Mouse (Mus musculus) heart, embryonic 16.5 days (tissue): Measurements from ENCODE around the gene Tulp3. TPM values are rescaled to one million over a fixed set of nuclear protein-coding genes. Genes with fewer than 3 reads are reported as not detected.

ENCODE experiments used
- ATAC-seq: fragments of 200-750 bp; cut with Nextera tagmentation; replicated peaks from 2 replicates; pipeline ENCODE4 v1.8.0; 2017; ENCODE audit warnings: moderate number of reproducible peaks; ENCODE audit not compliant: insufficient read depth, low FRiP score; ENCODE audit errors: extremely low read depth
- H3K27ac ChIP-seq: fragments of 300-500 bp; sonication (generic); 2 replicates; pipeline ENCODE4 v1.5.1; 2014; ENCODE audit warnings: mild to moderate bottlenecking, low read length, control low read depth, moderate library complexity
- H3K27me3 ChIP-seq: fragments of 300-500 bp; sonication (generic); 2 replicates; pipeline ENCODE4 v1.6.1; 2014; ENCODE audit warnings: low read length, mixed read lengths; ENCODE audit not compliant: control insufficient read depth, insufficient read depth
- H3K36me3 ChIP-seq: fragments of 300-500 bp; sonication (generic); 2 replicates; pipeline ENCODE4 v1.6.1; 2014; ENCODE audit not compliant: control insufficient read depth, insufficient read depth
- H3K4me1 ChIP-seq: fragments of 300-500 bp; sonication (generic); 2 replicates; pipeline ENCODE4 v1.6.1; 2014; ENCODE audit warnings: low read length, mixed read lengths; ENCODE audit not compliant: control insufficient read depth, insufficient read depth
- H3K4me2 ChIP-seq: fragments of 300-500 bp; sonication (generic); 2 replicates; pipeline ENCODE4 v1.6.1; 2014; ENCODE audit warnings: low read depth, mild to moderate bottlenecking, control low read depth, low read length
- H3K4me3 ChIP-seq: fragments of 300-500 bp; sonication (generic); 2 replicates; pipeline ENCODE4 v1.5.1; 2014; ENCODE audit warnings: mild to moderate bottlenecking, control low read depth, low read length
- H3K9ac ChIP-seq: fragments of 300-500 bp; sonication (generic); 2 replicates; pipeline ENCODE4 v1.6.1; 2014; ENCODE audit warnings: low read length, control low read depth
- H3K9me3 ChIP-seq: fragments of 300-500 bp; sonication (generic); replicated peaks from 2 replicates; pipeline ENCODE4 v1.6.1; 2016; ENCODE audit warnings: low read length; ENCODE audit not compliant: control insufficient read depth
- WGBS: fragments of 180-500 bp; shearing (Covaris S2); extraction: QIAGEN DNeasy Blood & Tissue Kit; methylation state at CpG from one replicate; pipeline ENCODE4 v1.1.7; 2014; 5-methylcytosine and 5-hydroxymethylcytosine counted together
- polyA plus RNA-seq: library from polyadenylated mRNA; unstranded; fragments of >200 nt; fragmentation: Nextera tagmentation; extraction: Ambion mirVana; gene quantifications from 2 replicates; pipeline ENCODE4 v1.2.1, GENCODE M21; 2015

The Tulp3 gene
- polyA plus RNA-seq, 1 experiment from 2014 or later, result 11.1 TPM

GRCm38 (mm10) chr6:128295876-128296749 is 59.5 kb downstream of the Tulp3 start:
- no peak overlapping the region for H3K4me2 ChIP-seq

GRCm38 (mm10) chr6:128291284-128291683 is 64.4 kb downstream of the Tulp3 start:
- Histone ChIP-seq H3K27me3 (no peaks in the 10 kb centered on the region), H3K4me1 (peaks cover 10% of the 10 kb centered on the region), H3K4me3 (no peak overlapping the region), H3K36me3 (no peaks in the 10 kb centered on the region), H3K9me3 (no peaks in the 10 kb centered on the region), H3K9ac (no peak overlapping the region), H3K4me2 (no peak overlapping the region), H3K27ac (no peak overlapping the region)
- ATAC-seq, result no peak
- WGBS, result 71% methylated on average over 5 of the region's 5 CpGs

More at GRCm38 (mm10) chr6:128295876-128296749, 59.5 kb downstream of the Tulp3 start:
- Histone ChIP-seq H3K36me3 (no peaks in the 10 kb centered on the region), H3K4me1 (peaks cover 18% of the 10 kb centered on the region), H3K9me3 (no peaks in the 10 kb centered on the region), H3K27ac (peak overlapping the region; percentile 43), H3K4me3 (no peak overlapping the region), H3K27me3 (peaks cover 14% of the 10 kb centered on the region; the same call in 1 of the 2 replicates), H3K9ac (no peak overlapping the region)
- ATAC-seq, result peak; percentile 42; the same call in 1 of the 2 replicates
- 27% methylated on average over 6 of the region's 6 CpGs for WGBS

- Histone ChIP-seq H3K4me1 (peaks cover 11% of the 10 kb centered on the region), H3K27me3 (no peaks in the 10 kb centered on the region), H3K27ac (no peak overlapping the region), H3K4me2 (no peak overlapping the region), H3K9ac (no peak overlapping the region), H3K36me3 (no peaks in the 10 kb centered on the region), H3K4me3 (no peak overlapping the region), H3K9me3 (no peaks in the 10 kb centered on the region)
- no peak for ATAC-seq
- 93% methylated on average over 6 of the region's 6 CpGs for WGBS
Observed at GRCm38 (mm10) chr6:128288681-128289080, 67.0 kb downstream of the Tulp3 start.

- peak overlapping the region; percentile 52 for H3K4me3 ChIP-seq
- no peaks in the 10 kb centered on the region for H3K27me3 ChIP-seq
- peaks cover 11% of the 10 kb centered on the region for H3K4me1 ChIP-seq
- H3K9me3 ChIP-seq, result no peaks in the 10 kb centered on the region
- 0 out of 2 replicates have a peak overlapping the region, but pooled peaks have one; percentile 18 for H3K27ac ChIP-seq
- peak overlapping the region; percentile 72 for H3K4me2 ChIP-seq
- peak overlapping the region; percentile 69 for H3K9ac ChIP-seq
- WGBS, result 4% methylated on average over 16 of the region's 16 CpGs
- no peaks in the 10 kb centered on the region for H3K36me3 ChIP-seq
- peak; percentile 79 for ATAC-seq
Observed at GRCm38 (mm10) chr6:128285792-128286430, 69.7 kb downstream of the Tulp3 start.

- no peak for ATAC-seq
- no peak overlapping the region for H3K27ac ChIP-seq
Observed at GRCm38 (mm10) chr6:128282126-128282525, 73.5 kb downstream of the Tulp3 start.

GRCm38 (mm10) chr6:128280472-128281145 is 75.0 kb downstream of the Tulp3 start:
- 47% methylated on average over 14 of the region's 14 CpGs for WGBS
- H3K27ac ChIP-seq, result no peak overlapping the region
- H3K27me3 ChIP-seq, result no peaks in the 10 kb centered on the region
- no peaks in the 10 kb centered on the region for H3K9me3 ChIP-seq
- peaks cover 3% of the 10 kb centered on the region for H3K4me1 ChIP-seq
- no peaks in the 10 kb centered on the region for H3K36me3 ChIP-seq
- H3K4me2 ChIP-seq, result no peak overlapping the region
- H3K9ac ChIP-seq, result no peak overlapping the region
- no peak for ATAC-seq
- no peak overlapping the region for H3K4me3 ChIP-seq

More at GRCm38 (mm10) chr6:128282126-128282525, 73.5 kb downstream of the Tulp3 start:
- Histone ChIP-seq H3K27me3 (no peaks in the 10 kb centered on the region), H3K4me2 (no peak overlapping the region), H3K36me3 (no peaks in the 10 kb centered on the region), H3K4me1 (peaks cover 11% of the 10 kb centered on the region), H3K4me3 (no peak overlapping the region), H3K9ac (no peak overlapping the region), H3K9me3 (no peaks in the 10 kb centered on the region)
- WGBS, result 66% methylated on average over 3 of the region's 3 CpGs

- H3K4me1 ChIP-seq, result no peaks in the 10 kb centered on the region
- no peak overlapping the region for H3K4me3 ChIP-seq
- H3K27ac ChIP-seq, result no peak overlapping the region
- H3K27me3 ChIP-seq, result no peaks in the 10 kb centered on the region
- H3K36me3 ChIP-seq, result no peaks in the 10 kb centered on the region
- 47% methylated on average over 5 of the region's 5 CpGs for WGBS
- no peaks in the 10 kb centered on the region for H3K9me3 ChIP-seq
- ATAC-seq, result no peak
- H3K4me2 ChIP-seq, result no peak overlapping the region
- H3K9ac ChIP-seq, result no peak overlapping the region
Observed at GRCm38 (mm10) chr6:128279608-128280007, 76.0 kb downstream of the Tulp3 start.

- Histone ChIP-seq H3K4me2 (no peak overlapping the region), H3K4me1 (no peaks in the 10 kb centered on the region), H3K36me3 (no peaks in the 10 kb centered on the region), H3K27ac (no peak overlapping the region), H3K27me3 (no peaks in the 10 kb centered on the region), H3K9me3 (no peaks in the 10 kb centered on the region), H3K9ac (no peak overlapping the region), H3K4me3 (no peak overlapping the region)
- 67% methylated on average over 4 of the region's 4 CpGs for WGBS
- no peak for ATAC-seq
Observed at GRCm38 (mm10) chr6:128279099-128279498, 76.6 kb downstream of the Tulp3 start.
